11 mouse cellular contexts compared by ENCODE assay signal in the genomic region with DNA sequence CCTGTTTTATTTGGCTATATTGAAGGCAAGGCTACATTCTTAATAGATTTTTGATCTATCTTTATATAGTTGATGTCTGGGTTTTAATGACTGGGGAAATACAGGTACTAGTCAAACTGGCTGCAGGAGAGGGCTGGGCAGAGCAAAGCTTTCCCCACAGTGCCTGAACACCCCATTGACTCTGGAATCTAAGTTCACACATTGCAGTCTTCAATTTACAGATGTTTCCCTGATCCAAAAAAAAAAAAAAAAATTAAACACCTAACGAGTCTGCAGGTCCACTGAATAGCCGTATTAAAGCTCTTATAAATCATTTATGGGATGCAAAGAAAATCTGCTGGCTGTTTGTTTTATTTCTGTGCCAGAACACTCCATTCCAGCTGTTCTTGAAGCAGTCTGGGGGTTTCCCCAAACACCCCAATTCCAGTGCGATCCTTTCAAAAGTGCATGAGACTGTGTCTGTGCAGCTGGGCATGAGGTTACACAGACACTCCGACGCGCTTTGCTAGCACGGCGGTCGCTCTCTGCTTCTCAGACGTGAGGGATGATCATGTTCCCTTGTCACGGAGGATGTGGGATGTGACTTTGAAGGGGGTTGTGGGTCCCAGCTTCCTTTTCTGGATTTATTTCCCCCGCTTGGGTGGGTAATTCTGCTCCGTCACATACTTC.
"Had no signal": no experiment of that assay in that cellular context is flagged by ENCODE, and none has a peak within 500 bp of the region (broad histone marks: within the 10 kb centered on the region; RNA-seq: fewer than 3 reads in every experiment).

No protein-coding gene starts in this region.

- ATAC-seq: liver, postnatal 0 days; midbrain, embryonic 15.5 days had no signal

- H3K4me2 ChIP-seq: liver, embryonic 13.5 days; midbrain, embryonic 15.5 days; neural tube, embryonic 12.5 days; stomach, embryonic 15.5 days had no signal

- H3K9me3 ChIP-seq: liver, embryonic 13.5 days; midbrain, embryonic 15.5 days; neural tube, embryonic 12.5 days; stomach, embryonic 15.5 days had no signal

- H3K4me3 ChIP-seq: liver, embryonic 13.5 days; midbrain, embryonic 15.5 days; neural tube, embryonic 12.5 days; stomach, embryonic 15.5 days had no signal

- H3K4me1 ChIP-seq: liver, embryonic 13.5 days; neural tube, embryonic 12.5 days; stomach, embryonic 15.5 days had no signal

- H3K27ac ChIP-seq: liver, embryonic 13.5 days; midbrain, embryonic 15.5 days; neural tube, embryonic 12.5 days; stomach, embryonic 15.5 days had no signal

- DNase-seq: kidney, adult 11 months; kidney, adult 9 months; liver; liver, embryonic 13.5 days; liver, postnatal 0 days; lung, postnatal 36 days; right cerebral cortex, postnatal 14 days; thymus, postnatal 36 days had no signal

- H3K9ac ChIP-seq: liver, embryonic 13.5 days; liver, postnatal 0 days; midbrain, embryonic 15.5 days; neural tube, embryonic 12.5 days; stomach, embryonic 15.5 days had no signal

- H3K27me3 ChIP-seq: liver, embryonic 13.5 days; midbrain, embryonic 15.5 days; neural tube, embryonic 12.5 days; stomach, embryonic 15.5 days had no signal

- H3K36me3 ChIP-seq: liver, embryonic 13.5 days; midbrain, embryonic 15.5 days; neural tube, embryonic 12.5 days; stomach, embryonic 15.5 days had no signal
